Mouse (Mus musculus) splenic B cell, adult 2 months (primary cell): ENCODE measurements around the gene Gm20388.
"Not testable (repeated sequence)": the region's sequence is repeated elsewhere in the genome, so short reads cannot be mapped to it uniquely, and the experiment has no call there.

Experiments used
- DNase-seq: peaks from one replicate; pipeline ENCODE4 v3.0.0-alpha.2; 2011; ENCODE audit warnings: low read depth, low spot score
- H3K27me3 ChIP-seq: 2 replicates; pipeline ENCODE4 v1.6.1; 2012; ENCODE audit warnings: mild to moderate bottlenecking, low read length, moderate library complexity, mixed read lengths; ENCODE audit not compliant: control insufficient read depth, poor library complexity, insufficient read depth, severe bottlenecking
- H3K36me3 ChIP-seq: 2 replicates; pipeline ENCODE4 v1.6.1; 2012; ENCODE audit warnings: mild to moderate bottlenecking, low read length, moderate library complexity, mixed read lengths; ENCODE audit not compliant: control insufficient read depth, poor library complexity, insufficient read depth, severe bottlenecking

Gene Gm20388

DNA sequence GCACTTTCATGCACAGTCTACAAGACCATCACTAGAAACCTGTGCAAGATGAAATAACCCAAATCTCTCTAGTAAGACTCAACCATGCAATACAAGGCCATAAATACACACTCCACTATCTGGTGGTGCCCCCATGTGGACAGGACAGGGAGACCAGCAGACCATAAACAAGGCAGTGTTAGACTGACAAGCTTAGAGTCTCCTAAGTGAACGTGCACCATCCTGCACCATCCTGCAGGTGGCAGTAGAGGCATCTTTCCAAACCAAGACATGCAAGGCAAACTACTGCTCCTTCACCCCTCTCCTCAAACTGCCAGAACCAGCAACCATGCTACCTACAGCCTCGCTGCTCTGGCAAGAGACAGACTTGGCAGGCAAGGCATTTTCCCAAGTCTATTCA, 4014.1 kb downstream of the Gm20388 start:
- Histone ChIP-seq H3K36me3 (peaks cover 6% of the 10 kb centered on the region; the same call in 1 of the 2 replicates), H3K27me3 (no peaks in the 10 kb centered on the region)
- peak; percentile 93 for DNase-seq

- no peak for DNase-seq
- Histone ChIP-seq H3K36me3 (peaks cover 6% of the 10 kb centered on the region; the same call in 1 of the 2 replicates), H3K27me3 (no peaks in the 10 kb centered on the region)
Observed at GRCm38 (mm10) chr8:123925671-123926070, 4015.0 kb downstream of the Gm20388 start.

GRCm38 (mm10) chr8:123929026-123929425, 4018.4 kb downstream of the Gm20388 start:
- no peak for DNase-seq
- Histone ChIP-seq H3K36me3 (peaks cover 3% of the 10 kb centered on the region; the same call in 1 of the 2 replicates), H3K27me3 (no peaks in the 10 kb centered on the region)

GRCm38 (mm10) chr8:123948942-123949685, 4038.5 kb downstream of the Gm20388 start, which contains the start of gene Nup133:
Nup133 (minus strand) TSS chr8:123949265.
- Histone ChIP-seq H3K27me3 (no peaks in the 10 kb centered on the region), H3K36me3 (peaks cover under 1% of the 10 kb centered on the region; the same call in 1 of the 2 replicates)
- DNase-seq = peak; percentile 100

- Histone ChIP-seq H3K27me3 (no peaks in the 10 kb centered on the region), H3K36me3 (no peaks in the 10 kb centered on the region; the same call in 1 of the 2 replicates)
- no peak for DNase-seq
Observed at GRCm38 (mm10) chr8:123949686-123949986, 4039.0 kb downstream of the Gm20388 start.

DNA sequence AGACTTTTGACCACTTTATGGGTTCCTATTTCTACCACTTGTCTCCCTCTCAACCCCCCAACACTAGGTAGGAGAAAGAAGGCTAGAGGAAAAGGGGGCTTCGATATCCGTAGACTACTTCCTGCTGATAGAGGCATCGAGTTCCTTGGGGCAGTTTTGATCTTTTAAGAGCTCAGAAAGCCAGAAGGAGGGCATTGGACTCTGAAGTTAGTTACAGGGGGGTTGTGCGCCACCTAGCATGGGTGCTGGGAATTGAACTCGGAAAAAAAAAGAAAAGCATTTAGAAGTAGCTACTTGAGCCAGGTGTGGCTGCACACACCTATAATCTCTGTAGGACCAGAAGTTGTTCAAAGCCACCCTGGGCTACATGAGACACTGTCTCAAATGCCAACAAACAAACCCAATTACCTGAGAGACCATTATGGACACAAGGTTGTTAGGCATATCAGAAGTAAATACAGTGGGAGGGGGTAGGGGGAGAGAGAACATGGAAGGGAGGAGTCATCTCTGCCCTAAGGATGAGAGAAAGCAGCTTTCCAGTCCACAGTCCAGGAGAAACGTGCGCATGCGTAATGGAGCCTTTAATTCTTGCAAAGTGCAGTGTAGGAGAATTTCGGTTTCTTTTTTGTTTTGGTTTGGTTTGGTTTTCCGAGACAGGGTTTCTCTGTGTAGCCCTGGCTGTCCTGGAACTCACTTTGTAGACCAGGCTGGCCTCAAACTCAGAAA, 4039.6 kb downstream of the Gm20388 start:
- Histone ChIP-seq H3K27me3 (no peaks in the 10 kb centered on the region), H3K36me3 (no peaks in the 10 kb centered on the region; the same call in 1 of the 2 replicates)
- peak; percentile 90 for DNase-seq

GRCm38 (mm10) chr8:123953686-123954085, 4043.0 kb downstream of the Gm20388 start:
- Histone ChIP-seq H3K27me3 (no peaks in the 10 kb centered on the region), H3K36me3 (no peaks in the 10 kb centered on the region; the same call in none of the 2 replicates)
- DNase-seq = peak; percentile 94

DNA sequence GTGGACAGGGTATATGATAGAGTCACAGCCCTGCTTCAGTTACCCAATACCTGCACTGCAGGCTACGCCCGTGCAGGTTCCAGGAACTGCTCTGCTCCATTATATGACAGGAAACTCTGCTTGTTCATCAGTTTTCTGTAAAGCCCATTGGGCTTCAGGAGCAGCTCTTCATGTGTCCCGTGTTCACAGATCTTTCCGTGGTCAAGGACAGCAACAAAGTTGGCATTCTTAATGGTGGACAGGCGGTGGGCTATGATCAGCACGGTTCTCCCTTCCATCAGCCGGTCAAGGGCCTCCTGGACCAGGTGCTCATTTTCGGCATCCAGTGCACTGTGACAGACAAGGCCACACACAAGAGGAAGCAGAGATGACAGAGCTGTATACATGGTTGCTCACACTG, 4043.6 kb downstream of the Gm20388 start:
- Histone ChIP-seq H3K36me3 (no peaks in the 10 kb centered on the region; the same call in none of the 2 replicates), H3K27me3 (no peaks in the 10 kb centered on the region)
- DNase-seq = peak; percentile 77

DNA sequence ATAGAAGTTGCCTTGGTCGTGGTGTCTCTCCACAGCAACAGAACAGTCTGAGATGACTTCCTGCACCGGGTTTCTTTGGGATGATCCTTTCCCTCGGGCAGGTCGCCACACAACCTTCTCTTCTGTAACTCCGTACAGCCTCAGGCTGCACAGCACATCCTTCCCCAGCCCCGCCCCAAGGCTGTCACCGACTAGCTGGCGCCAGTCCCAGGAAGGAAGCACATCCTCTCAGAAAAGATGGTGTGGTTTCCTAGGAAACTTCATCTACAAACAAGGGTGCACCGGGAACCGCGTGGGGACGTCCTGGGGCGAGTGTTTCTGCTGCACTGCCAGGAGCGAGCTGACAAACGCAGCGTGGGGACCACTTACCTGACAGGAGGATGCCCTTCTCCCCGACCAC, 4047.5 kb downstream of the Gm20388 start:
- no peak for DNase-seq
- Histone ChIP-seq H3K27me3 (no peaks in the 10 kb centered on the region), H3K36me3 (no peaks in the 10 kb centered on the region; the same call in none of the 2 replicates)

GRCm38 (mm10) chr8:123959473-123959872, 4048.8 kb downstream of the Gm20388 start:
- no peak for DNase-seq
- H3K27me3 ChIP-seq = no peaks in the 10 kb centered on the region
- no peaks in the 10 kb centered on the region; the same call in none of the 2 replicates for H3K36me3 ChIP-seq

DNA sequence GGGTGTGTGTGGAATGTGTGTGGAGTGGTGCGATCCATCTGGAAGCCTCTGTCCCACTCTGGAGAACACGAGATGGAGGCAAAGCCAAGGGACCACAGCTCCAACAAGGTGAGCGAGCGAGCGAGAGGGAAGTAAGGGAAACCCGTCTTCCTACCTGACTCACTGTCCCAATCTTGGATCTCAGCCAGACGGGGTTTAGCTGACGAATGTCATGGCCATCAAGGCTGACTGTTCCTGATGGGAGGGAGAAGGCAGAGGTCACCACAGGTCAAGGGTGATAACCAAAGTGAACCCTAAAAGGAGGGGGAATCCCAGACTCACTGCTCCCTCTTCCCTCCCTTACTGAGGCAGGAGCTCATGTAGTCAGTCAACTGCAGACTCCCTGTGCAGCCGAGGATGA, 4049.4 kb downstream of the Gm20388 start:
- no peaks in the 10 kb centered on the region for H3K27me3 ChIP-seq
- no peak for DNase-seq
- no peaks in the 10 kb centered on the region; the same call in none of the 2 replicates for H3K36me3 ChIP-seq

DNA sequence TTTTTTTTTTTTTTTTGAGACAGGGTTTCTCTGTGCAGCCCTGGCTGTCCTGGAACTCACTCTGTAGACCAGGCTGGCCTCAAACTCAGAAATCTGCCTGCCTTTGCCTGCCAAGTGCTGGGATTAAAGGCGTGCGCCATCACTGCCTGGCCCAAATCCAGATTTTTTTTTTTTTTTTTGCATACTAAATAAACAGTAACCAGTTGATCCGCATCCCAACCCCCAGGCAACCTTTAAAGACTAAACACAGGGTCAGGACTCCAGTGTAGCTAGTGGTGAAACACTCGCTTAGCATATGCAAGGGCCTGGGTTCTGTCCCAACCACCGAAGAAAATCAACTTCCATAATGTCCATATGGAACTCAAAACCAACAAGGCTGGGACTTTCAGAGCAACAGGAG, 4049.9 kb downstream of the Gm20388 start:
- DNase-seq, H3K36me3 ChIP-seq, H3K27me3 ChIP-seq: not testable (repeated sequence)

DNA sequence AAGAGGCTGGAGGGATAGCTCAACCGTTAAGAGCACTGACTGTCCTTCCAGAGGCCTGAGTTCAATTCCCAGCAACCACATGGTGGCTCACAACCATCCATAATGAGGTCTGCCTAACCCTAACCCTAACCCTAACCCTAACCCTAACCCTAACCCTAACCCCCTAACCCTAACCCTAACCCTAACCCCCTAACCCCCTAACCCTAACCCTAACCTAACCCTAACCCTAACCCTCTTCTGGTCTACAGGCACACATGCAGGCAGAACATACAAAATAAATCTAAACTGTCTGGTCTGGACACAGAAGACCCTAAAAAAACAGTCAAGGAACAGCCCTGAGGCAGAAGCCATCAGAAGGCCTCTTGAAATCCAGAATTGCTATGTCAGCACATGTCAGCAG, 4050.7 kb downstream of the Gm20388 start:
- peak; percentile 35 for DNase-seq
- H3K27me3 ChIP-seq = no peaks in the 10 kb centered on the region
- H3K36me3 ChIP-seq = no peaks in the 10 kb centered on the region; the same call in none of the 2 replicates

DNA sequence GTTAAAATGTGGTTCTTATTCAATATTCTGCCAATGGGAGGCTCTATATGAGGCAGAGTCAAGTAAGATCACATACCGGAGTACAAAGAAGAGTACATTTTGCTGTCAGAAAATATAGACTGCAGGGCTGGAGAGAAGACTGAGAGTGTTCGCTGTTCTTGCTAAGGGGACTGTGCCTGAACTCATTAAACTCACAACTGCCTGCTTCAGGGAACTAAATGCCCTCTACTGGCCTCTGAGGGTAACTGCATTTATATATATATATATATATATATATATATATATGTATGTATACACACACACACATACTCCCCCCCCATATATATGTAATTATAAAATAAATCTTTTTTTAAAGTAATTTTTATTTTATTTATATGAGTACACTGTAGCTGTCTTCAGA, 4056.3 kb downstream of the Gm20388 start:
- peak; percentile 70 for DNase-seq
- Histone ChIP-seq H3K36me3 (no peaks in the 10 kb centered on the region; the same call in none of the 2 replicates), H3K27me3 (no peaks in the 10 kb centered on the region)

GRCm38 (mm10) chr8:123973495-123973894, 4062.9 kb downstream of the Gm20388 start:
- no peaks in the 10 kb centered on the region; the same call in none of the 2 replicates for H3K36me3 ChIP-seq
- no peaks in the 10 kb centered on the region for H3K27me3 ChIP-seq
- DNase-seq = no peak
